Mouse (Mus musculus): Measurements from ENCODE around the gene Arhgap31.
"Not testable (repeated sequence)": the region's sequence is repeated elsewhere in the genome, so short reads cannot be mapped to it uniquely, and the experiment has no call there.

The Arhgap31 gene

DNA sequence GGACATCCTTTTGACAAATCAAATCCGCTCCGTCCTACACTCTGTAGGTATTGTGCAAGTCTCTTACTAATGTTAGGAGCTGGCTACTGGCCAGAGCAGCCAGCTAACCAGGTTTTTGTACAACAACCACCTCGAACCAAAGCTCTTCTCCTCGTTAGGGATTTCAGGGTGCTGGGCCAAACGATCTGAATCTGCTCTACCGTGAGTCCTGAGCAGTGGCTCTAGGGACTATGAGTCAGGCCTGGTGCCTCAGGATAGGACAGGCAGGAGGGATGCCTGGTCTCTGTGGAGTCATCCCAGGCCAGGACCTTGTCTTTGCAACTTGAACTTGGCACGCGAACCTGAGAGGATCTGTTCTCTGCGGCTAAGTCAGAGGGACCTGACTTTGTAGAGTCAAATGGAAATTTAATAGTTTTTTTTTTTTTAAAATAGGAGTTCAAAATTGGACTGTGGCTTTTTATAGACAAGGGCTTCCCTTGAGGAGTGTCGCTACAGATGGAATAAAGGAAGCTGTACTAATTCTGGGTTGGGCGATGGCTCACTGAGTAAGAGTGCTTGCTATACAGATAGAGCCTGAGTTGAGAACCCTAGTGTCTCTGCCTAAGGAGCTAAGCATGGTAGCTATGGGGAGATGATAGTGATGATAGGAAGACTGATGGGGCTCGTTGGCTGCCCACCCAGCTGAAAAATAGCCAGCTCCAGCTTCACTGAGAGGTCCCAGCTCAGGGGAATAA is 24.4 kb downstream of the Arhgap31 start:
- peak; percentile 53 for DNase-seq (ENCODE audit: low read depth, low spot score)

GRCm38 (mm10) chr16:38687673-38688072 is 25.4 kb downstream of the Arhgap31 start:
- DNase-seq (ENCODE audit: low read depth, low spot score): no peak

GRCm38 (mm10) chr16:38683094-38683493 is 30.0 kb downstream of the Arhgap31 start:
- no peak for DNase-seq (ENCODE audit: low read depth, low spot score)

- no peak for DNase-seq (ENCODE audit: low read depth, low spot score)
Measured at GRCm38 (mm10) chr16:38681313-38681712, 31.8 kb downstream of the Arhgap31 start.

DNA sequence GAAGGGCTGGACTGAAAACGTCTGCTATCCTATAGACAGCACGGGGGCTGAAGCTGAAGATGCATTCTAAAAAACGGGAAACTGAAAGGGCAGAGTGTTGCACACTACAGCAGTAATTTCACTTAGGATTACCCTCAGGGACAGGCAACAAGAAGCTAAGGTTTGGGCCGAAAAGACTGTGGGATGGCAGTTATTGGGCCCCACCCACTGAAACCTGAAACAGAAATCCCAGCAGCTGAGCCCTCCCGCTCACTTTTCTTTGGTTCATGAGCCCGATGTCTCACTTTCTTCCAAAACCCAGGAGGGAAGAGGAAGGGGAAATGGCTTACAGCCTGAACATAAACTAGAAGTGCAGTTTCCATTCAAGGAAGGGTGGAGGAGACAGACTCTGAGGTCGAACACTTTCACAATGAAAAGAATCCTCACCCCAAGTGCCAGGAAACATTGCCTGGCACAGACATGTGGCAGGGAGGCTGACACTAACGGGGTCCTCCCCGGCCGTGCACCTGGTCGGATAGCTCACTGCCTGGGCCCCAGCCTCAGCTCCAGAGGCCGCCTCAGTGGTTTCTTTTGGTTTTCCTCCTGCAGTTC is 33.5 kb downstream of the Arhgap31 start:
- DNase-seq (ENCODE audit: low read depth, low spot score): no peak

DNA sequence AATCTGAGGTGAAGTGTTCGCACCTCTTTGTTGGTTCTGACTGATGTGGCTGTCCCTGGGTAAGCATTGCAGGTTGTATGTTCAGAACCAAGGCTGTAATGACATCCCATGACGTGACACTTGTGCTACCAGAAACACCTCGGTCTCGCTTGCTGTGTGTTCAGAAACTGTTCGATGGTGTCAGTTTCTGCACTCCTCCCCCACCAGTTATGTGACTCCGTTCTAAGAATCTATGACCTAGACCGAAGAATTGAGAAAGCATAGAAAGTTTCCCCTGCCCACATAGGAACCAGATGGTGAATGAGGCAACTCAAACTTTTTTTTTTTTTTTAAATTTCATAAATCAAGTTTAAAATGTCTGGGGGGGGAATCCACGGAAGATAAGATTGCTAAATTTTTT is 34.2 kb downstream of the Arhgap31 start:
- no peak for DNase-seq (ENCODE audit: low read depth, low spot score)

- DNase-seq (ENCODE audit: low read depth, low spot score): not testable (repeated sequence)
Measured at GRCm38 (mm10) chr16:38677941-38678340, 35.1 kb downstream of the Arhgap31 start.

DNA sequence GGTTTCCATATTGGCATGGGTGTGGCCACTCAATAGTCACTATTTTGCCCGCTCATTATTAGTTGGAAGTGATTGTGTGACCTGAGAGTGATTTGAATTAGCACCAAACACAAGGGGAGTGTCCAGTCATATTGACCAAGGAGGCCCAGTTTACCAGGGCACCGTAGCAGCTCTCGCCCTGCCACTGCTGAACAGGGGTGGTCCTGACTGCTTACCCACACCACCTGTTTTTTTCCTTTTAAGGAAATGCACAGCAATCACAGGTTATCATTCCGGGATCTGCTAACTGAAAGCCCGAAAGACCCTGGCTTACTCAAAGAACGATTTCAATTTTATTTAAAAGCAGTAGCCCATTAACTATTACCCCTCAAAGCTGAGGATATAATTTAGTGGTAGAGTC is 35.9 kb downstream of the Arhgap31 start:
- no peak for DNase-seq (ENCODE audit: low read depth, low spot score)

GRCm38 (mm10) chr16:38676647-38677046 is 36.4 kb downstream of the Arhgap31 start:
- no peak for DNase-seq (ENCODE audit: low read depth, low spot score)

DNA sequence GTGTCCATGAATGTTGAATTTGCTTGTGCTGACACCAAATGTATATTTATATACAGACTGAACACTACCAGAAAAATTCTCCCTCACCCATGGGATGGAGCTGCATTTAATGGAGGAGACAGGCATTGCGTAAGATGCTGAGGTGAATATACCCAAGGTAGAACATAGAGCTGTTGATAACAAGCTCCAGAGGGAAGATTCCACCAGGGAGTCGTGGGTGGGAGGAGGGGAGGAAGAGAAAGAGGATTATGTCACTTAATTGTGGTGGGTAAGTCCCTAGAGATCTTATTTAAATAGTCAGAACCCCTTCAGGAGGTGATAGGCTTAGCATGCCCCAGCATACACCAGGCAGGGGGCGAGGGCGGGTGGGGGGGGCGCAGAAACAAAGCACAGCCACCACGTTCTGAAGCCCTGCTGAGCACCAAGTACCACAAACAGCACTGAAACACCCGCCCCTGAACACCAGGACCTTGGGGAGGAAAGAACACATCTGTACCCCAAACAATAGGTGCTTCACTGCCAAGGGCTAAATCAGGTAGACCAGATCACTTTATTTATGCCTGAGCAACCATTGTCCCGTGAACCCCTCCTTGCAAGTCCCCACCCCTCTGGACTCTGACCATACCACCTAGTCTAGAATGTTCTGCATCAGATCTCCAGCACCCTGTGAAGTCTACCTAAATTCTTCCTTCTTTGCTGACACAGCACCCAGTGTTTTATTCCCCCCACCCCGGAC is 37.3 kb downstream of the Arhgap31 start:
- DNase-seq (ENCODE audit: low read depth, low spot score): peak; percentile 47

- DNase-seq (ENCODE audit: low read depth, low spot score): no peak
Measured at GRCm38 (mm10) chr16:38674891-38675290, 38.2 kb downstream of the Arhgap31 start.

DNA sequence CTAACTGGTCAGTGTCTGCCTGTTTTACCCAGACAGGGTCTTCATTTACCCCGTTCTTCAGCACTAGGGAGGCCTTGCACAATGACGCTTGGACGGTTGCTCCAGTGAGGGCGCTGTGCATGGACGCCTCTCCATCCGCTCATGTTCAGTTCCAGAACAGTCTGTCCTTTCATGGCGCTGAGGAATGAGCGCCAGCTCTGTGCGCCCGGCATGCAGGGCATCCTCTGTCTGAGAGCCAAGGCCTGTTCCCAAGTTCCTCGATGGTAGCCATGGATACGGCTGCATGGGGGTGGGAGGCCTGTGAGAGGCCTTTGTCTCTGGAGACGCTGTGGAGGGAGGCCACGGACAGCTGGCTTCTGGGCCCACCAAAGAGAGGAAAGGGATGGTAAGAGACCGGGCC is 39.6 kb downstream of the Arhgap31 start:
- peak; percentile 93 for DNase-seq (ENCODE audit: low read depth, low spot score)

DNA sequence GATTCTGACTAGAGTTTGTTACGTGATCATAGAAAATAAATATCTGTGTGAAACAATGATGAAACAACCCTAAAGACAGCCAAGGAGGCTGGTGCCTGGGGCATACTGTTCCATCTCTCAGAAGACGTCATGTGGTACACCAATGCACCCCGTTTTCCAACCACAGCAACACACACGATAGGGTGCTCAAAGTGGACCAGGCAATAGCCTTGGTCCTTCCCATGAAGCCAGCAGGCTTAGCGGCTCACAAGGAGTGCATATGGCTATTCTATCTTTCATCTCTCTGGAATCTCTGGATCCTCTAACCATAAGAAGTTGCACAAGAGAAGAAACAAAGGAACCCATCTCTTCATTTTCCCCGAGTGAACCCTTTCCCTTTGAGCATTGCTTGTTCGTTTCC is 40.1 kb downstream of the Arhgap31 start:
- no peak for DNase-seq (ENCODE audit: low read depth, low spot score)

- no peak for DNase-seq (ENCODE audit: low read depth, low spot score)
Measured at GRCm38 (mm10) chr16:38672370-38672769, 40.7 kb downstream of the Arhgap31 start.

- no peak for DNase-seq (ENCODE audit: low read depth, low spot score)
Measured at GRCm38 (mm10) chr16:38670621-38671390, 42.3 kb downstream of the Arhgap31 start.

DNA sequence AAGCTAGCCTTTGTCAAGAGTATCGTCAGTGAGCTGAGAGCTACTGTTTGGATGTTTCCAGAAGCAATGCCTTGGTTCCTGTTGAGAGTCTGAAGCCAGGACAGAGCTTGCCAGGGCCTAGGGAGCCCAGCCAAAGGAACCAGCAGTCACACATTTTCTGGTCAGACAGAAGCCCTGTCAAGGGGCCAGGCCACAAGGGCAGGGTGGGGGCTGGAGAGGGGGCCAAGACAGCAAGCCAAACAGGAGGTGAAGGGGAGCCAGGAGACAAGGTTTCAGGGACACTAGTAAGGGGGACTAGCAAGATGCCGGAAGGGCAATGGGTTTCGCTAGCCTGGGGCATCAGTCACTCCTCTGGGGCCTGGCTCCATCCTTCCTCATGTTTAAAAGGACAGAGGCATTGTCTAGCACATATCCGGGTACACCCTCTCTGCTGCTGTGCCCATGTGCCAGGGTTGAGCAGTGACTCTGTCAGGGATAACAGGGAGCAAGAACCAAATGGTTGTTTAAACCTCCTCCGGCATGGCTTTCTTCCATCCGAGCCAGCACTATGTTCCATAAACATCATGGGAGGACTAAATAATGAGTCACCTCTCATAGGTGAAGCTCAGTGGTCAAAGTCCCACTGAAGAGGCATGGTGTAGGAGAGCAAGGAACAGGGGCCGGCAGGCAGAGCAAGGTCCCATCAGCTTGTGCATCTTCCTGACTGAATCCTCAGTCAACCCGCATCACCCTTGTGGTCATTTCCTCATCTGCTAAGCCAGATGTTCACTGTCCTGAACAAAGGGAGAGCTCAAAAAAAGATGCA is 44.0 kb downstream of the Arhgap31 start:
- peak; percentile 31 for DNase-seq (ENCODE audit: low read depth, low spot score)

DNA sequence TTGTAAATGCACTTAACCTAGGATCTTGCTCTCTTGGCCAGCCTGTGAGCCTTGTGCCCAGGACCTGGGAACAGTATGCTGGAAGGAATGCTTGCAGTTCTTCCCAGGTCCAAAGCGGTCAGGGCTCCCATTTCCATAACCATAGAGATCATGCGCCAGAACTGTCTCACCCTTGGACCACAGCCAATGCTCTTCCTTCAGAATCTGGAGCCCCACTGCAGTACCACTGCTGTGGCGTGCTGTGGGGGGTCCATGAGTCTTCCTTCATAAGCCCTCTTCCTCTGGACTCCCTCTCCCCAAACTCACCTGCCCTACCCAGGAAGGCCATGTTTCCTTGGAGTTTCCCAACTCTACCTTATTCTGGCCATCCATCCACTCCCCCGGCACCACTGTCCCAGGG is 46.6 kb downstream of the Arhgap31 start:
- no peak for DNase-seq (ENCODE audit: low read depth, low spot score)

DNA sequence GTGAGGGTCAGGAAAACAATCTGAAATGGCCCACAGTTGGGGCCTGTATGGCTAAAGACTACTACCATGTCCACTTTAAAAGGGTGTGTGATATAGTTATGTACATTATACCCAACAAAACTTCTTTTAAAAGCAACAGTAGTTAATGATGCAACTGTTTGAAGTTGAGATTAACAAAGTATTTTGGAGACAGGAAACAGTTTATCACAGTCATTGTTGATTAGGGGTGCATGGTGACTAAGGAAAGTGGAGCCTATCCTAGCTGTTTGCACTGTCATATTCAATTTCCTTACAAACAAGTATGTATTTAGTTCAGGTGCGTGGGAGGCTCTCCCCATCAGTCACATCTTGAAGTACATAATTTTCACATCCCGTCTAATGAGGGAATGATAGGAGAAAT is 47.1 kb downstream of the Arhgap31 start:
- no peak for DNase-seq (ENCODE audit: low read depth, low spot score)

DNA sequence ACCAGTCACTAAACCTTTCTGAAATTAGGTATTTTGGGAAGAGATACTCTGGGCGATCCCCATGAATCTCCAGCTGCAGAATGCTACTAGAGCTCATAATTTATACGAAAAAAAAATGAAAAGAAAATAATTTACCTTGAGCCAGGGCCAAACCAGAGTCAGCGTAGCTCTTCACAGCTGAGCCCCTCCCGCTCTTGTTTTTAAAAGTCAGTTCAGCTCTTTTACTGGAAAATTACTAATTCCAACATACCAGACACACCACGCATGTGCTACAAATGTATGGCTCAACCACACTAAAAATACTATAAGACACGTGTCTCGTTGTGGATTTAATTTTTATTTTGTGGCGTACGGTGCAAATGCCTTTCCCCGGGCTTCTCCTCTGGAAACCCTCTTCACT is 50.5 kb downstream of the Arhgap31 start:
- no peak for DNase-seq (ENCODE audit: low read depth, low spot score)

- DNase-seq (ENCODE audit: low read depth, low spot score): no peak
Measured at GRCm38 (mm10) chr16:38654308-38654707, 58.8 kb downstream of the Arhgap31 start.

GRCm38 (mm10) chr16:38653390-38653871 is 59.6 kb downstream of the Arhgap31 start:
- DNase-seq (ENCODE audit: low read depth, low spot score): no peak

Data from brain, adult 2 months (tissue).